Mouse (Mus musculus) myocyte (in vitro differentiated cells): ENCODE measurements around the gene Rab3gap1. TPM values are rescaled to one million over a fixed set of nuclear protein-coding genes. Genes with fewer than 3 reads are reported as not detected.

Experiments used
- H3K27me3 ChIP-seq: one replicate; pipeline ENCODE4 v1.6.1; 2011; ENCODE audit not compliant: control insufficient read depth, insufficient read depth, insufficient read length
- H3K36me3 ChIP-seq: one replicate; pipeline ENCODE4 v1.6.1; 2011; ENCODE audit not compliant: control insufficient read depth, insufficient read depth
- H3K4me2 ChIP-seq: one replicate; pipeline ENCODE4 v1.6.1; 2011; ENCODE audit warnings: low read depth, control low read depth
- H3K4me3 ChIP-seq: one replicate; pipeline ENCODE4 v1.5.1; 2011; ENCODE audit warnings: mild to moderate bottlenecking, control low read depth, moderate library complexity
- H3K79me2 ChIP-seq: one replicate; pipeline ENCODE4 v1.6.1; 2011; ENCODE audit not compliant: control insufficient read depth, insufficient read depth
- H3ac ChIP-seq: one replicate; pipeline ENCODE4 v1.6.1; 2011; ENCODE audit not compliant: control insufficient read depth, insufficient read length
- CEBPB ChIP-seq: IDR thresholded peaks from 2 replicates; pipeline ENCODE4 v1.6.1; 2011; ENCODE audit warnings: mild to moderate bottlenecking, moderate library complexity; ENCODE audit not compliant: poor library complexity, insufficient read depth, severe bottlenecking
- E2F4 ChIP-seq: IDR thresholded peaks from one replicate; pipeline ENCODE4 v1.6.1; 2011; ENCODE audit warnings: mild to moderate bottlenecking, control low read depth, moderate library complexity; ENCODE audit not compliant: insufficient read depth
- MAX ChIP-seq: IDR thresholded peaks from one replicate; pipeline ENCODE4 v1.6.1; 2011; ENCODE audit warnings: low read depth, mild to moderate bottlenecking, control low read depth
- MYOD1 ChIP-seq, 3 experiments: IDR thresholded peaks; one replicate each; pipeline ENCODE4 v1.6.1; 2011; ENCODE audit warnings: control low read depth in 2 of 3, low read depth in 2 of 3, mild to moderate bottlenecking in 2 of 3, moderate library complexity in 1 of 3; ENCODE audit not compliant: insufficient read length in 2 of 3, control insufficient read depth in 1 of 3
- MYOG ChIP-seq, 3 experiments: IDR thresholded peaks; one replicate each; pipeline ENCODE4 v1.6.1; 2011; ENCODE audit warnings: control low read depth in 2 of 3, low read depth in 2 of 3, mild to moderate bottlenecking in 2 of 3; ENCODE audit not compliant: insufficient read length in 2 of 3, control insufficient read depth in 1 of 3, insufficient read depth in 1 of 3
- POLR2A ChIP-seq: IDR thresholded peaks from one replicate; pipeline ENCODE4 v1.6.1; 2011; ENCODE audit warnings: low read depth, mild to moderate bottlenecking, control low read depth, moderate library complexity; ENCODE audit not compliant: insufficient read length
- POLR2AphosphoS2 ChIP-seq: IDR thresholded peaks from one replicate; pipeline ENCODE4 v1.6.1; 2011; ENCODE audit warnings: low read depth, control low read depth; ENCODE audit not compliant: insufficient read length
- REST ChIP-seq: IDR thresholded peaks from one replicate; pipeline ENCODE4 v1.6.1; 2011; ENCODE audit warnings: mild to moderate bottlenecking, control low read depth, moderate library complexity; ENCODE audit not compliant: insufficient read depth, insufficient read length
- SRF ChIP-seq: IDR thresholded peaks from one replicate; pipeline ENCODE4 v1.6.1; 2011; ENCODE audit warnings: low read depth; ENCODE audit not compliant: control insufficient read depth, insufficient read length
- TCF12 ChIP-seq: IDR thresholded peaks from one replicate; pipeline ENCODE4 v1.6.1; 2011; ENCODE audit warnings: mild to moderate bottlenecking, control low read depth; ENCODE audit not compliant: poor library complexity, insufficient read depth, severe bottlenecking
- TCF3 ChIP-seq: IDR thresholded peaks from one replicate; pipeline ENCODE4 v1.6.1; 2011; ENCODE audit warnings: low read depth, control low read depth; ENCODE audit not compliant: insufficient read length
- USF1 ChIP-seq: IDR thresholded peaks from one replicate; pipeline ENCODE4 v1.6.1; 2011; ENCODE audit warnings: low read depth, mild to moderate bottlenecking, control low read depth, moderate library complexity
- polyA plus RNA-seq: library from polyadenylated mRNA; unstranded; fragments of >200 nt; fragmentation: generic; extraction: Trizol; gene quantifications from one replicate; pipeline ENCODE4 v1.2.1, GENCODE M21; 2012; ENCODE audit warnings: missing spikeins

Rab3gap1 gene
- polyA plus RNA-seq, 1 experiment = 20.0 TPM

GRCm38 (mm10) chr1:127858945-127859648 lies 9.5 kb upstream of the Rab3gap1 start:
- no peak overlapping the region for H3K4me2 ChIP-seq

GRCm38 (mm10) chr1:127859799-127860400 lies 8.7 kb upstream of the Rab3gap1 start:
- no peak overlapping the region for H3K4me3 ChIP-seq
- H3K79me2 ChIP-seq = no peaks in the 10 kb centered on the region
- no peaks in the 10 kb centered on the region for H3K27me3 ChIP-seq
- H3ac ChIP-seq = no peak overlapping the region
- no peaks in the 10 kb centered on the region for H3K36me3 ChIP-seq
- peak overlapping the region; percentile 53 for H3K4me2 ChIP-seq
- TF ChIP-seq MYOD1 (IDR thresholded peaks at IDR 0.05; ENCODE audit: control insufficient read depth in 1 of 3, insufficient read length in 2 of 3, low read depth in 2 of 3) (peak in 2 of 3 experiments; percentile 41 to 48), POLR2A (no peak), USF1 (peak; percentile 20), CEBPB (no peak), MAX (no peak), TCF3 (no peak)

More at GRCm38 (mm10) chr1:127858945-127859648, 9.5 kb upstream of the Rab3gap1 start:
- no peaks in the 10 kb centered on the region for H3K79me2 ChIP-seq
- no peak for TF ChIP-seq POLR2AphosphoS2
- no peak for TF ChIP-seq MYOG (IDR thresholded peaks at IDR 0.05; ENCODE audit: control insufficient read depth in 1 of 3, insufficient read depth in 1 of 3, insufficient read length in 2 of 3, low read depth in 2 of 3)
- TF ChIP-seq REST = no peak
- no peak for TF ChIP-seq CEBPB
- TF ChIP-seq POLR2A = no peak
- TF ChIP-seq TCF3 = no peak
- no peak for TF ChIP-seq MYOD1 (IDR thresholded peaks at IDR 0.05; ENCODE audit: control insufficient read depth in 1 of 3, insufficient read length in 2 of 3, low read depth in 2 of 3)
- no peak for TF ChIP-seq SRF
- TF ChIP-seq TCF12 = no peak
- TF ChIP-seq MAX = no peak
- no peak for TF ChIP-seq USF1
- no peak for TF ChIP-seq E2F4
- H3K36me3 ChIP-seq = no peaks in the 10 kb centered on the region
- H3K4me3 ChIP-seq = no peak overlapping the region
- no peaks in the 10 kb centered on the region for H3K27me3 ChIP-seq
- no peak overlapping the region for H3ac ChIP-seq

- Histone ChIP-seq H3K27me3 (no peaks in the 10 kb centered on the region), H3K4me2 (peak overlapping the region; percentile 53), H3K79me2 (no peaks in the 10 kb centered on the region), H3ac (no peak overlapping the region), H3K36me3 (no peaks in the 10 kb centered on the region), H3K4me3 (no peak overlapping the region)
- TF ChIP-seq POLR2AphosphoS2 (no peak), SRF (no peak), E2F4 (no peak), REST (no peak), USF1 (no peak), CEBPB (no peak), MYOD1 (IDR thresholded peaks at IDR 0.05; ENCODE audit: control insufficient read depth in 1 of 3, insufficient read length in 2 of 3, low read depth in 2 of 3) (no peak), MYOG (IDR thresholded peaks at IDR 0.05; ENCODE audit: control insufficient read depth in 1 of 3, insufficient read depth in 1 of 3, insufficient read length in 2 of 3, low read depth in 2 of 3) (no peak)
Observed at GRCm38 (mm10) chr1:127860492-127860891, 8.1 kb upstream of the Rab3gap1 start.

GRCm38 (mm10) chr1:127861900-127862299 lies 6.7 kb upstream of the Rab3gap1 start:
- TF ChIP-seq MYOD1 (IDR thresholded peaks at IDR 0.05; ENCODE audit: control insufficient read depth in 1 of 3, insufficient read length in 2 of 3, low read depth in 2 of 3) (no peak), CEBPB (no peak), E2F4 (no peak), USF1 (no peak), TCF3 (no peak), TCF12 (no peak), MYOG (IDR thresholded peaks at IDR 0.05; ENCODE audit: control insufficient read depth in 1 of 3, insufficient read depth in 1 of 3, insufficient read length in 2 of 3, low read depth in 2 of 3) (no peak), MAX (no peak), POLR2AphosphoS2 (no peak), REST (no peak), SRF (no peak), POLR2A (no peak)
- no peaks in the 10 kb centered on the region for H3K27me3 ChIP-seq

GRCm38 (mm10) chr1:127863806-127864205 lies 4.8 kb upstream of the Rab3gap1 start:
- Histone ChIP-seq H3K79me2 (peaks cover 2% of the 10 kb centered on the region), H3K36me3 (no peaks in the 10 kb centered on the region), H3K27me3 (no peaks in the 10 kb centered on the region), H3ac (no peak overlapping the region), H3K4me2 (no peak overlapping the region), H3K4me3 (no peak overlapping the region)
- TF ChIP-seq E2F4 (no peak), TCF3 (no peak), TCF12 (no peak), MYOD1 (IDR thresholded peaks at IDR 0.05; ENCODE audit: control insufficient read depth in 1 of 3, insufficient read length in 2 of 3, low read depth in 2 of 3) (no peak), REST (no peak), SRF (no peak), MAX (no peak), USF1 (no peak), MYOG (IDR thresholded peaks at IDR 0.05; ENCODE audit: control insufficient read depth in 1 of 3, insufficient read depth in 1 of 3, insufficient read length in 2 of 3, low read depth in 2 of 3) (no peak), POLR2AphosphoS2 (no peak), POLR2A (no peak), CEBPB (no peak)

More at GRCm38 (mm10) chr1:127861900-127862299, 6.7 kb upstream of the Rab3gap1 start:
- no peak overlapping the region for H3ac ChIP-seq
- no peak overlapping the region for H3K4me3 ChIP-seq
- H3K4me2 ChIP-seq = no peak overlapping the region
- H3K79me2 ChIP-seq = no peaks in the 10 kb centered on the region
- H3K36me3 ChIP-seq = no peaks in the 10 kb centered on the region
